Mouse (Mus musculus): Measurements from ENCODE around the gene Wnt7b.

GRCm38 (mm10) chr15:85538170-85538569, 44.1 kb downstream of the Wnt7b start:
- no peak for TF ChIP-seq CTCF (IDR thresholded peaks at IDR 0.05; ENCODE audit: borderline replicate concordance, control insufficient read depth, extremely low read depth, insufficient read depth, low read length, poor library complexity)
- TF ChIP-seq POLR2A (IDR thresholded peaks at IDR 0.05; ENCODE audit: control insufficient read depth, extremely low read depth, insufficient read depth, low read length, poor library complexity): no peak

Data from thymus, adult 2 months (tissue).